Mouse (Mus musculus): ENCODE data around the gene Gas6.

DNA sequence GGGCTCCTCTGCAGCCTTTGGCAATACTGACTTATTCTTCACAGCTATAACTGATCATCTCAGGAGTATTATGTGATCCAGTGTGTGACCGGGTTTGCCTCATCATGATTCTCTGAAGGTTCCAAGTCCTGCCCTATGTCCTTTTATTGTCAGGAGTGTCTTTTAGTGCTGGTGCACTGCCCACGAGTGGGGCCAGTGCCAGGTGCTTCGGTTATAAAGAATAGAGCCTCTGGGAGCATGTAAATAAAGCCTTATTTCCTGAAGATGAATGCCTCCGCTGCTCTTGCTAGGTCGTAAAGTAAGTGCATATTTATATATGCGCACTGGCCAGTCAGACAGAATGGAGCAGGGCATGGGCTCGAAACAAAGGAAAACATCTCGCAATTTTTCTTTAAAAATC is 38.8 kb upstream of the Gas6 start:
- TF ChIP-seq CTCF (IDR thresholded peaks at IDR 0.05; ENCODE audit: extremely low read depth, insufficient read depth, insufficient read length, insufficient replicate concordance): no peak
- TF ChIP-seq POLR2A (IDR thresholded peaks at IDR 0.05; ENCODE audit: low read depth, low read length): no peak

Measured in spleen, adult 2 months (tissue).